Mouse (Mus musculus): ENCODE data around the gene Hepacam2. TPM values are rescaled to one million over a fixed set of nuclear protein-coding genes. Genes with fewer than 3 reads are reported as not detected.

Hepacam2 gene
- total and polyA plus RNA-seq, 3 experiments: 0.16 to 0.74 (median 0.34) TPM

GRCm38 (mm10) chr6:3485133-3485532, 13.0 kb downstream of the Hepacam2 start:
- intact Hi-C loops (cut with DNase I): no loop called here
- no peaks in the 10 kb centered on the region for H3K4me1 ChIP-seq (ENCODE audit: control insufficient read depth, insufficient read depth, low read length)
- H3K9ac ChIP-seq (ENCODE audit: low read depth, low read length): no peak overlapping the region
- H3K4me3 ChIP-seq: no peak overlapping the region
- 0 out of 2 replicates have a peak, but pooled peaks cover 1% of the 10 kb centered on the region for H3K27me3 ChIP-seq (ENCODE audit: control insufficient read depth, insufficient read depth, low read length)
- no peak overlapping the region for H3K27ac ChIP-seq
- no peaks in the 10 kb centered on the region for H3K79me2 ChIP-seq (replicated peaks; ENCODE audit: control insufficient read depth, insufficient read depth, low read length)
- WGBS: 62% methylated on average over 3 of the region's 3 CpGs
- no peaks in the 10 kb centered on the region for H3K36me3 ChIP-seq (ENCODE audit: control insufficient read depth, insufficient read depth, low read length)
- DNase-seq: no peak
- TF ChIP-seq CTCF (IDR thresholded peaks at IDR 0.05): no peak
- no peak for TF ChIP-seq EP300 (IDR thresholded peaks at IDR 0.05; ENCODE audit: insufficient read depth, low read depth, low read length)
- TF ChIP-seq POLR2A (IDR thresholded peaks at IDR 0.05; ENCODE audit: insufficient read depth, low read depth, low read length): no peak

GRCm38 (mm10) chr6:3481705-3482104, 16.4 kb downstream of the Hepacam2 start:
- intact Hi-C loops (cut with DNase I): no loop called here

DNA sequence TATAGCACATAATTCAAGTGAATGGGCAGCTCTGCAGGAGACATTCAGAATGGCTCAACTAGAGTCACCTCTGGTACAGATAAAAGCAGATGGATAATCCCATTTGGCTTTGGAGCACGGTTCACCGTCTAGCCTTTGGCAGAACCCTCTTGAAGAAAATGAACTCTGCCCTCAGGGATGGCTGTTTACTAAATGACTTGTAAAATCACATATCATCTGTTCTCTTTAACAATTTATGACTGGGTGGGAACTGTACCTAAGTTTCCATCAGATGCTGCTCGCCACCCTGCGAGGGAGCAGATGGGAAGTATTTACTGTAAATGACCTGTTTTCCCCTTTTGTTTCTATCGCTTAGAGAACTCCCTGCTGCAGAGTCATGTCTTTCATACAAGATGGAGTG, 18.2 kb downstream of the Hepacam2 start:
- no peak for DNase-seq
- H3K36me3 ChIP-seq (ENCODE audit: control insufficient read depth, insufficient read depth, low read length): no peaks in the 10 kb centered on the region
- WGBS: 73% methylated on average over 5 of the region's 5 CpGs
- TF ChIP-seq POLR2A (IDR thresholded peaks at IDR 0.05; ENCODE audit: insufficient read depth, low read depth, low read length): no peak
- no peak for TF ChIP-seq EP300 (IDR thresholded peaks at IDR 0.05; ENCODE audit: insufficient read depth, low read depth, low read length)
- TF ChIP-seq CTCF (IDR thresholded peaks at IDR 0.05): no peak
- no peak overlapping the region for H3K27ac ChIP-seq
- intact Hi-C loops (cut with DNase I): no loop called here
- H3K4me1 ChIP-seq (ENCODE audit: control insufficient read depth, insufficient read depth, low read length): no peaks in the 10 kb centered on the region
- H3K9ac ChIP-seq (ENCODE audit: low read depth, low read length): no peak overlapping the region
- no peaks in the 10 kb centered on the region for H3K27me3 ChIP-seq (ENCODE audit: control insufficient read depth, insufficient read depth, low read length)
- no peaks in the 10 kb centered on the region for H3K79me2 ChIP-seq (replicated peaks; ENCODE audit: control insufficient read depth, insufficient read depth, low read length)
- H3K4me3 ChIP-seq: no peak overlapping the region

More at GRCm38 (mm10) chr6:3481705-3482104, 16.4 kb downstream of the Hepacam2 start:
- no peak overlapping the region for H3K9ac ChIP-seq (ENCODE audit: low read depth, low read length)
- WGBS: 52% methylated on average over 3 of the region's 3 CpGs
- no peak overlapping the region for H3K27ac ChIP-seq
- H3K27me3 ChIP-seq (ENCODE audit: control insufficient read depth, insufficient read depth, low read length): 0 out of 2 replicates have a peak, but pooled peaks cover 1% of the 10 kb centered on the region
- H3K4me1 ChIP-seq (ENCODE audit: control insufficient read depth, insufficient read depth, low read length): no peaks in the 10 kb centered on the region
- DNase-seq: no peak
- TF ChIP-seq POLR2A (IDR thresholded peaks at IDR 0.05; ENCODE audit: insufficient read depth, low read depth, low read length) (no peak), EP300 (IDR thresholded peaks at IDR 0.05; ENCODE audit: insufficient read depth, low read depth, low read length) (no peak), CTCF (IDR thresholded peaks at IDR 0.05) (no peak)
- H3K79me2 ChIP-seq (replicated peaks; ENCODE audit: control insufficient read depth, insufficient read depth, low read length): no peaks in the 10 kb centered on the region
- H3K36me3 ChIP-seq (ENCODE audit: control insufficient read depth, insufficient read depth, low read length): no peaks in the 10 kb centered on the region
- no peak overlapping the region for H3K4me3 ChIP-seq

- intact Hi-C loops (cut with DNase I): no loop called here
- WGBS: 52% methylated on average over 2 of the region's 2 CpGs
- Histone ChIP-seq H3K27me3 (ENCODE audit: control insufficient read depth, insufficient read depth, low read length) (no peaks in the 10 kb centered on the region), H3K9ac (ENCODE audit: low read depth, low read length) (no peak overlapping the region), H3K4me1 (ENCODE audit: control insufficient read depth, insufficient read depth, low read length) (no peaks in the 10 kb centered on the region), H3K27ac (no peak overlapping the region), H3K79me2 (replicated peaks; ENCODE audit: control insufficient read depth, insufficient read depth, low read length) (no peaks in the 10 kb centered on the region), H3K36me3 (ENCODE audit: control insufficient read depth, insufficient read depth, low read length) (no peaks in the 10 kb centered on the region), H3K4me3 (no peak overlapping the region)
- DNase-seq: no peak
- TF ChIP-seq CTCF (IDR thresholded peaks at IDR 0.05) (no peak), EP300 (IDR thresholded peaks at IDR 0.05; ENCODE audit: insufficient read depth, low read depth, low read length) (no peak), POLR2A (IDR thresholded peaks at IDR 0.05; ENCODE audit: insufficient read depth, low read depth, low read length) (no peak)
Measured at GRCm38 (mm10) chr6:3476299-3476698, 21.8 kb downstream of the Hepacam2 start.

DNA sequence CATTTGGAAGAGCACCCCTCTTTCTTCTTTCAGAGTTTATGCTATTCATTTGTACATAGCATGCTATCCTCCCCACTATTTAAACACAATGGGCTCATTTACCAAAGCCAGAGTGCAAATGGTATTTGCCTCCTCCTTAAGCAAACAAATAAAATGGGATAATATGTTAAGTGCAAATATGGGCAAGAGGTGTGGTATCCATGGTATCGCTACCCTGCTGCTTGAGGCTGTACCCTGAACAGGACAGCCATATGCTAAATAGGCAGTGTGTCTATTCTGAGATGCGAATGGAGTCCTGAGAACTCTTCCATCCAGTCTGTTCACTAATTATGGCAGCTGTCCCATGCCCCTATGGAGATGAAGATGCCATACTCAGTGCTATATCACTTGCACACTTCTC, 27.4 kb downstream of the Hepacam2 start:
- no peak for TF ChIP-seq POLR2A (IDR thresholded peaks at IDR 0.05; ENCODE audit: insufficient read depth, low read depth, low read length)
- TF ChIP-seq EP300 (IDR thresholded peaks at IDR 0.05; ENCODE audit: insufficient read depth, low read depth, low read length): no peak
- WGBS: 71% methylated on average over 2 of the region's 2 CpGs
- intact Hi-C loops (cut with DNase I): no loop called here
- Histone ChIP-seq H3K36me3 (ENCODE audit: control insufficient read depth, insufficient read depth, low read length) (no peaks in the 10 kb centered on the region), H3K27ac (no peak overlapping the region), H3K4me1 (ENCODE audit: control insufficient read depth, insufficient read depth, low read length) (no peaks in the 10 kb centered on the region), H3K4me3 (no peak overlapping the region), H3K79me2 (replicated peaks; ENCODE audit: control insufficient read depth, insufficient read depth, low read length) (no peaks in the 10 kb centered on the region), H3K27me3 (ENCODE audit: control insufficient read depth, insufficient read depth, low read length) (no peaks in the 10 kb centered on the region), H3K9ac (ENCODE audit: low read depth, low read length) (no peak overlapping the region)
- no peak for DNase-seq

GRCm38 (mm10) chr6:3468627-3469026, 29.5 kb downstream of the Hepacam2 start:
- no peaks in the 10 kb centered on the region for H3K79me2 ChIP-seq (replicated peaks; ENCODE audit: control insufficient read depth, insufficient read depth, low read length)
- no peak for TF ChIP-seq CTCF (IDR thresholded peaks at IDR 0.05)
- TF ChIP-seq POLR2A (IDR thresholded peaks at IDR 0.05; ENCODE audit: insufficient read depth, low read depth, low read length): no peak
- no peak for TF ChIP-seq EP300 (IDR thresholded peaks at IDR 0.05; ENCODE audit: insufficient read depth, low read depth, low read length)
- 39% methylated on average over 1 of the region's 1 CpGs for WGBS
- no peaks in the 10 kb centered on the region for H3K4me1 ChIP-seq (ENCODE audit: control insufficient read depth, insufficient read depth, low read length)
- no peak overlapping the region for H3K9ac ChIP-seq (ENCODE audit: low read depth, low read length)
- DNase-seq: no peak
- H3K36me3 ChIP-seq (ENCODE audit: control insufficient read depth, insufficient read depth, low read length): no peaks in the 10 kb centered on the region
- no peak overlapping the region for H3K27ac ChIP-seq
- H3K4me3 ChIP-seq: no peak overlapping the region
- intact Hi-C loops (cut with DNase I): no loop called here
- no peaks in the 10 kb centered on the region for H3K27me3 ChIP-seq (ENCODE audit: control insufficient read depth, insufficient read depth, low read length)

Measured in heart, adult 2 months (tissue).